Mouse (Mus musculus): Measurements from ENCODE around the gene Anxa8.

Gene Anxa8

DNA sequence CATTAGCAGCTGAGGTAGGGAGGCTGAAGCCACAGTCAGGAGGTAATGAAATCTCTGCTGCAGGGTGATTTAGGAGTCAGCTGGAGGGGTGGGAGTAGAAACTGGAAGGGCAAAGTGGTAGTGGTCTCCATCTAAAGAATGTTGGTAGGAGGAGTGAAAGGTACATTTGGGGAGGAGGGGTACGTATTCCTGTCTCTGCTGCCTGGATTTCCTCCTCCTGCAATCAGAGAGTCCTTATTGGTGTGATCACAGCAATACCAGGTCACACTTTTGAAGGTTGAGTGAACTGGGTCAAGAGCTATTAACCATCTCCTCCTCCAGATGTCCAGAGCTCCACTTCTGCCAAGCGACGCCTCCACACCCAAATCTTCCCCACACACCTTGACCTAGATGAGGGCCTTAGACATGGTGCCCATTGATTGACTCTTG is 35.2 kb downstream of the Anxa8 start:
- TF ChIP-seq NANOG (IDR thresholded peaks at IDR 0.05; ENCODE audit: borderline replicate concordance, low read length) (no peak), POU5F1 (IDR thresholded peaks at IDR 0.05; ENCODE audit: borderline replicate concordance, low read length) (no peak), CTCF (conservative IDR thresholded peaks at IDR 0.05; ENCODE audit: low read length) (no peak)
- H3K4me3 ChIP-seq (replicated peaks; ENCODE audit: low read length) = no peak overlapping the region
- no peaks in the 10 kb centered on the region for H3K9me3 ChIP-seq (ENCODE audit: low read length)
- no peaks in the 10 kb centered on the region for H3K36me3 ChIP-seq (ENCODE audit: insufficient read depth, low read length)
- no peaks in the 10 kb centered on the region for H3K4me1 ChIP-seq (replicated peaks; ENCODE audit: low read depth, low read length)
- no peaks in the 10 kb centered on the region for H3K27me3 ChIP-seq (ENCODE audit: insufficient read depth, low read length)

DNA sequence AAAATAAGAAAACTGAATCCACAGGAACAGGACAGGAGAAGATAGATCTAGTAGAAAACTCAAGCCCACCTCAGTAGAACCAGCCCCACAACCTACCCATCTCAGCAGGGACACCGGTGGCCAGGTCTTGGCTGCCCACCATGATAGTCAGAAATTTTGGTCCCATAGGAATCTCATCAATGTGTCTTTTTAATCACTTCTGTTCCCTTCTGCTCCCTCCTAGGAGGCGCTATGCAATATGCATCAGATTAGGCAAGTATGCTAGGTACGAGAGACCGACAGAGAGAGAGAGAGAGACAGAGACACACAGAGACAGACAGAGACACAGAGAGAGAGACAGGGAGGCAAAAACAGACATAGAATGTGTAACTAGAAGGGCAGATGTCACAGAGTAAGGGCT is 35.9 kb downstream of the Anxa8 start:
- Histone ChIP-seq H3K36me3 (ENCODE audit: insufficient read depth, low read length) (no peaks in the 10 kb centered on the region), H3K9me3 (ENCODE audit: low read length) (no peaks in the 10 kb centered on the region), H3K4me1 (replicated peaks; ENCODE audit: low read depth, low read length) (no peaks in the 10 kb centered on the region), H3K4me3 (replicated peaks; ENCODE audit: low read length) (no peak overlapping the region), H3K27me3 (ENCODE audit: insufficient read depth, low read length) (no peaks in the 10 kb centered on the region)
- TF ChIP-seq POU5F1 (IDR thresholded peaks at IDR 0.05; ENCODE audit: borderline replicate concordance, low read length) (no peak), NANOG (IDR thresholded peaks at IDR 0.05; ENCODE audit: borderline replicate concordance, low read length) (no peak), CTCF (conservative IDR thresholded peaks at IDR 0.05; ENCODE audit: low read length) (no peak)

DNA sequence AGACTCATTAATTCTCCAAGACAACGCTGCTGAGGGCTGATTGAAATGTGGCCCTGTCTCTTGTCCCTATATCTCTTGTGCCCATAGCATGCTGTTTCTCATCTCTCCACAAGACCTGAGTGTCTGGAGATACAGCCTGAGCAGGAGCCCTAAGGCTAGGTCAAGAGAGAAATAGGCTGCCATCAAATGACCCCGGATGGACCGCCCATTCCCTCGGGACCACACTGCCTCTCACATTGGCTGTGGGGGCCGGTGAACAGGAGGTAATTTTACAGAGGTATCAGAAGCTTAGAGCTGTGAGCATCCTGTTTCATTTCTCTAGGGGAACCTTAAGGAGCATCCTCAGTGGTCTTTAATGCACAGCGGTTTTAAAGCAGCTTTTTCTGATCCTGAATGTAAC is 45.4 kb downstream of the Anxa8 start:
- Histone ChIP-seq H3K27me3 (ENCODE audit: insufficient read depth, low read length) (no peaks in the 10 kb centered on the region), H3K4me1 (replicated peaks; ENCODE audit: low read depth, low read length) (no peaks in the 10 kb centered on the region), H3K36me3 (ENCODE audit: insufficient read depth, low read length) (no peaks in the 10 kb centered on the region), H3K4me3 (replicated peaks; ENCODE audit: low read length) (no peak overlapping the region), H3K9me3 (ENCODE audit: low read length) (no peaks in the 10 kb centered on the region)
- no peak for TF ChIP-seq NANOG (IDR thresholded peaks at IDR 0.05; ENCODE audit: borderline replicate concordance, low read length)
- no peak for TF ChIP-seq POU5F1 (IDR thresholded peaks at IDR 0.05; ENCODE audit: borderline replicate concordance, low read length)
- TF ChIP-seq CTCF (conservative IDR thresholded peaks at IDR 0.05; ENCODE audit: low read length) = no peak

DNA sequence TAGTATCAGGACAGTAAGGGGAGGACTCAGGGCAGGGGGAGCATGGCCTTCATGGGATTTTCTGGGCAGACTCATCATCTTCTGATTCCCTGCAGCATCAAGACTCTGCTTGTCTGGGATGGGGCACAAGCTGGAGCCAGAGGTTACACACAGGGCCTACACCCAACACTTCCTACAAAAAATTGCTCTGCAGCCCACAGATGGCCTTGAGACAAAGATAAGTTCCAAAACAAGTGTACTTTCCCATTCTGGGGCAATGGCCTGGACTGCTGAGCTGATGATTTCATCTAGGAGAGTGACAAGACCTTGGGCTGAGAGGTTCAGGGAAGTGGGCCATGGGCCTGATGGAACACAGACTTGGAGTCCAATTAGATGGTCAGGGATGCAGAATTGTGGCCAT is 49.6 kb downstream of the Anxa8 start:
- TF ChIP-seq POU5F1 (IDR thresholded peaks at IDR 0.05; ENCODE audit: borderline replicate concordance, low read length) = no peak
- no peak for TF ChIP-seq CTCF (conservative IDR thresholded peaks at IDR 0.05; ENCODE audit: low read length)
- TF ChIP-seq NANOG (IDR thresholded peaks at IDR 0.05; ENCODE audit: borderline replicate concordance, low read length) = no peak
- Histone ChIP-seq H3K36me3 (ENCODE audit: insufficient read depth, low read length) (no peaks in the 10 kb centered on the region), H3K9me3 (ENCODE audit: low read length) (no peaks in the 10 kb centered on the region), H3K27me3 (ENCODE audit: insufficient read depth, low read length) (no peaks in the 10 kb centered on the region), H3K4me3 (replicated peaks; ENCODE audit: low read length) (no peak overlapping the region), H3K4me1 (replicated peaks; ENCODE audit: low read depth, low read length) (no peaks in the 10 kb centered on the region)

DNA sequence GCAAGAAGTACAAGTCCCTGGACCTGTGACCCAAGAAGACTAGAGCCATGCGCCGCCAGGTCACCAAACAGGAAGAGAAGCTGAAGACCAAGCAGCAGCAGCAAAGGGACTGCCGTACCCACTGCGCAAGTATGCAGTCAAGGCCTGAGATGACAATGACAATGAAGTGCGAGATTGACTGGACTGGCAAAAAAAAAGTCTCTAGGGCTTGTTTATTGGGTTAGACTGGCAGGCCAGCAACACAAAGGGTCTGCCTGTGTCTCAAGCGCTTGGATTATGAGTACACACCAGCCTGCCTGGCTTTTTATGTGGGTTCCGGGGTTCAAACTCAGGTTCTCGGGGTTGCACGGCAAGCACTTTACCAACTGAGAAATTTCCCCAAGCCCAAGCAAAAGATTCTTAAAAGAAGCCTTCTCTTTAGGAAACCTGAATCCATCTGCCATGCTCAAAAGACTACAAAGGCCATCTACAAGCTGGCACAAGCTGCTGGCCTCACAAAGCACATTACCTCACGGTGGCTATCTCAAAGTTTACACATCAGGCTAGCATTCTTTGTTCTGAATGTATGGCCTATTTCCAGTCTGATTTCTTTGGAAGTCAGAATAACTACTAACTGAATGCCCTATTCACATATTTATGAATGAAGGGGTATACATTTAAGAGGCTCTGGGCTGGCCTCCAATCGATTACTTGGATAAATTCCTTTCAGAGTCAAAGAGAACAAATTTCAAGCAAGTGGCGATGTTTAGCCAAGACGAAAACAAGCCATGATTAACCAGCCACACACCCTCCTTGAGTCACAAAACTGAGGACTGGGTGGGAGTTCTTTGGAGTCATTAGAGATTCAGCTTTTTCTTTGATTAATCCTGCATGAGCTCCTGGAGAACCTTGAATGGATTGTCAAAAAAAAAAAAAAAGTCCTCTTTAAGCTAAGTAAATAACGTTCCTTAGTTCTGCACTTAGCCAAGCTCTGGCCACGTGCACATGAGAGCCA is 54.2 kb downstream of the Anxa8 start:
- Histone ChIP-seq H3K4me1 (replicated peaks; ENCODE audit: low read depth, low read length) (no peaks in the 10 kb centered on the region), H3K27me3 (ENCODE audit: insufficient read depth, low read length) (no peaks in the 10 kb centered on the region), H3K4me3 (replicated peaks; ENCODE audit: low read length) (no peak overlapping the region), H3K9me3 (ENCODE audit: low read length) (no peaks in the 10 kb centered on the region), H3K36me3 (ENCODE audit: insufficient read depth, low read length) (no peaks in the 10 kb centered on the region)
- TF ChIP-seq NANOG (IDR thresholded peaks at IDR 0.05; ENCODE audit: borderline replicate concordance, low read length) = no peak
- no peak for TF ChIP-seq POU5F1 (IDR thresholded peaks at IDR 0.05; ENCODE audit: borderline replicate concordance, low read length)
- TF ChIP-seq CTCF (conservative IDR thresholded peaks at IDR 0.05; ENCODE audit: low read length) = no peak

DNA sequence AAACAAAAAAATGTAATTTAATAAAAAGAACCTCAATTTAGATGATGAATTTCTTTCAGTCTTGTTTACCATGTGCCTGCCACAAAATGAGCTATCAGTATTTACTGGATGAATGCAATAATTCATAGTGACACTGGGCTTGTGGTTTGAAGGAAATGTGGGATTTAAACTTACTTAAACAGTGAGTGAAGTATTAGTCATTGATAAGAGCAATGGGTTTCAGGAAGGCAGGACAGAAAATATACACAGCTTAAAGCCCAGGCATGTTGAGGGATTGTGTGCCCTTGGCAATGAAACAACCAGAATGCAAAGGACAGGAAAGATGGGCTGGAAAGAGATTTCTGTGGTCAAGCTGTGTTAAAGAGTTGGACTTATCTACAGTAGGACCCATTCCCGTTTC is 56.5 kb downstream of the Anxa8 start:
- no peak overlapping the region for H3K4me3 ChIP-seq (replicated peaks; ENCODE audit: low read length)
- no peaks in the 10 kb centered on the region for H3K27me3 ChIP-seq (ENCODE audit: insufficient read depth, low read length)
- no peak for TF ChIP-seq POU5F1 (IDR thresholded peaks at IDR 0.05; ENCODE audit: borderline replicate concordance, low read length)
- TF ChIP-seq NANOG (IDR thresholded peaks at IDR 0.05; ENCODE audit: borderline replicate concordance, low read length) = no peak
- no peak for TF ChIP-seq CTCF (conservative IDR thresholded peaks at IDR 0.05; ENCODE audit: low read length)
- no peaks in the 10 kb centered on the region for H3K36me3 ChIP-seq (ENCODE audit: insufficient read depth, low read length)
- H3K4me1 ChIP-seq (replicated peaks; ENCODE audit: low read depth, low read length) = no peaks in the 10 kb centered on the region
- H3K9me3 ChIP-seq (ENCODE audit: low read length) = no peaks in the 10 kb centered on the region

DNA sequence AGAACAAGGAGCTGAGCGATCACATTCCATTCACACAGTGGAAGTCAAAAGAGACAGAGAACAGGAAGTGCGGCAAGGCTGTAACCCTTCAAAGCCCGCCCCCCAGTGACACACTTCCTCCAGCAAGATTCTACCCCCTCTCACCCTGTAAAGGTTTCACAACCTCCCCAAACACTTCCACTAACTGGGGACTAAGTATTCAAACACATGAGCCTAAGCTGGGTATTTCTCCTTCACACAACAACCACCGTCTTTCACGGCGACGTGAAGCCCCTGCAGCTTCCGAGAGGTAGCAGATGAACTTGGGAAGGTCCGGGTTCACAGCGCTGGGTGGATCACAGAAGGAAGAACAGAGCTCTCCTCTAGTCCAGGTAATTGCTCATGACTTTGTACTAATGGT is 57.1 kb downstream of the Anxa8 start:
- no peaks in the 10 kb centered on the region for H3K9me3 ChIP-seq (ENCODE audit: low read length)
- TF ChIP-seq CTCF (conservative IDR thresholded peaks at IDR 0.05; ENCODE audit: low read length) = no peak
- no peak for TF ChIP-seq POU5F1 (IDR thresholded peaks at IDR 0.05; ENCODE audit: borderline replicate concordance, low read length)
- no peak for TF ChIP-seq NANOG (IDR thresholded peaks at IDR 0.05; ENCODE audit: borderline replicate concordance, low read length)
- H3K36me3 ChIP-seq (ENCODE audit: insufficient read depth, low read length) = no peaks in the 10 kb centered on the region
- no peaks in the 10 kb centered on the region for H3K4me1 ChIP-seq (replicated peaks; ENCODE audit: low read depth, low read length)
- H3K27me3 ChIP-seq (ENCODE audit: insufficient read depth, low read length) = no peaks in the 10 kb centered on the region
- no peak overlapping the region for H3K4me3 ChIP-seq (replicated peaks; ENCODE audit: low read length)
